Mouse (Mus musculus) MEL (cell line): ENCODE results near the gene Cdkn2d. TPM values are rescaled to one million over a fixed set of nuclear protein-coding genes. Genes with fewer than 3 reads are reported as not detected.

Experiments
- DNase-seq: peaks from one replicate; pipeline ENCODE4 v3.0.0; 2011; ENCODE audit warnings: low read depth, low spot score
- H3K27ac ChIP-seq: 2 replicates; pipeline ENCODE4 v1.5.1; 2012; ENCODE audit warnings: low read depth, mild to moderate bottlenecking, control low read depth, low read length, moderate library complexity; ENCODE audit not compliant: control insufficient read depth
- H3K27me3 ChIP-seq, 2 experiments: fragments of 150-350 bp in 1 of 2; sonication (generic) in 1 of 2; 2 replicates each; pipeline ENCODE4 v1.6.1; 2012; ENCODE audit warnings: low read length in 2 of 2, mild to moderate bottlenecking in 2 of 2, improper control_type of control experiment in 1 of 2, moderate library complexity in 1 of 2; ENCODE audit not compliant: insufficient read depth in 2 of 2, control insufficient read depth in 1 of 2
- H3K36me3 ChIP-seq, 2 experiments: 2 replicates each; pipeline ENCODE4 v1.6.1; 2012 to 2014; ENCODE audit warnings: low read length in 2 of 2, improper control_type of control experiment in 1 of 2, inconsistent platforms in 1 of 2, mild to moderate bottlenecking in 1 of 2; ENCODE audit not compliant: insufficient read depth in 2 of 2, control insufficient read depth in 1 of 2
- H3K4me1 ChIP-seq, 2 experiments: fragments of 150-350 bp in 1 of 2; sonication (generic) in 1 of 2; 2 replicates each; pipeline ENCODE4 v1.6.1; 2012; ENCODE audit warnings: low read length in 2 of 2, improper control_type of control experiment in 1 of 2, mild to moderate bottlenecking in 1 of 2; ENCODE audit not compliant: insufficient read depth in 2 of 2, control insufficient read depth in 1 of 2
- H3K4me3 ChIP-seq, 2 experiments: fragments of 150-350 bp in 1 of 2; sonication (generic) in 1 of 2; 2 replicates each; pipeline ENCODE4 v1.5.1; 2012; ENCODE audit warnings: low read depth in 2 of 2, low read length in 2 of 2, mild to moderate bottlenecking in 2 of 2, moderate library complexity in 2 of 2, control low read depth in 1 of 2, improper control_type of control experiment in 1 of 2; ENCODE audit not compliant: control insufficient read depth in 1 of 2, insufficient read depth in 1 of 2
- H3K79me2 ChIP-seq: 2 replicates; pipeline ENCODE4 v1.6.1; 2012; ENCODE audit warnings: mild to moderate bottlenecking, low read length, moderate library complexity; ENCODE audit not compliant: control insufficient read depth, poor library complexity, insufficient read depth
- H3K9ac ChIP-seq: 2 replicates; pipeline ENCODE4 v1.6.1; 2012; ENCODE audit warnings: low read depth, mild to moderate bottlenecking, control low read depth, low read length, moderate library complexity; ENCODE audit not compliant: control insufficient read depth, poor library complexity, severe bottlenecking
- H3K9me3 ChIP-seq: fragments of 150-350 bp; sonication (generic); replicated peaks from 2 replicates; pipeline ENCODE4 v1.6.1; 2012; ENCODE audit warnings: mild to moderate bottlenecking, low read length, improper control_type of control experiment, moderate library complexity; ENCODE audit not compliant: insufficient read depth
- CHD1 ChIP-seq: IDR thresholded peaks from 2 replicates; pipeline ENCODE4 v1.6.1; 2012; ENCODE audit warnings: low read depth, mild to moderate bottlenecking, inconsistent platforms, low read length, improper control_type of control experiment
- CHD2 ChIP-seq: IDR thresholded peaks from 2 replicates; pipeline ENCODE4 v1.6.1; 2011; ENCODE audit warnings: low read length, improper control_type of control experiment
- CTCF ChIP-seq, 3 experiments: IDR thresholded peaks in 2 of 3; conservative IDR thresholded peaks in 1 of 3; 2 replicates each; pipeline ENCODE4 v1.5.1; 2011 to 2012; ENCODE audit warnings: low read length in 3 of 3, low read depth in 2 of 3, mild to moderate bottlenecking in 2 of 3, improper control_type of control experiment in 1 of 3, inconsistent platforms in 1 of 3, mixed read lengths in 1 of 3, moderate library complexity in 1 of 3; ENCODE audit not compliant: control insufficient read depth in 1 of 3, insufficient read depth in 1 of 3, poor library complexity in 1 of 3, severe bottlenecking in 1 of 3
- E2F4 ChIP-seq: IDR thresholded peaks from 2 replicates; pipeline ENCODE4 v1.6.1; 2011; ENCODE audit warnings: low read depth, low read length, improper control_type of control experiment, borderline replicate concordance
- EP300 ChIP-seq, 2 experiments: IDR thresholded peaks; 2 replicates each; pipeline ENCODE4 v1.6.1; 2011; ENCODE audit warnings: improper control_type of control experiment in 2 of 2, low read length in 2 of 2, low read depth in 1 of 2, mild to moderate bottlenecking in 1 of 2
- HCFC1 ChIP-seq: IDR thresholded peaks from 2 replicates; pipeline ENCODE4 v1.6.1; 2012; ENCODE audit warnings: low read depth, mild to moderate bottlenecking, inconsistent platforms, low read length, improper control_type of control experiment, moderate library complexity
- KAT2A ChIP-seq: conservative IDR thresholded peaks from 2 replicates; pipeline ENCODE4 v1.6.1; 2012; ENCODE audit warnings: low read depth, low read length, improper control_type of control experiment, inconsistent platforms
- MAFK ChIP-seq: IDR thresholded peaks from 2 replicates; pipeline ENCODE4 v1.6.1; 2011; ENCODE audit warnings: low read depth, mild to moderate bottlenecking, low read length, improper control_type of control experiment, borderline replicate concordance
- MAX ChIP-seq: IDR thresholded peaks from 2 replicates; pipeline ENCODE4 v1.6.1; 2011; ENCODE audit warnings: low read length, improper control_type of control experiment
- MEF2A ChIP-seq: IDR thresholded peaks from 2 replicates; pipeline ENCODE4 v1.6.1; 2014; ENCODE audit warnings: low read depth, mild to moderate bottlenecking, inconsistent platforms, low read length, improper control_type of control experiment; ENCODE audit not compliant: poor library complexity, insufficient replicate concordance, severe bottlenecking; ENCODE audit errors: extremely low read depth
- MXI1 ChIP-seq: IDR thresholded peaks from 2 replicates; pipeline ENCODE4 v1.6.1; 2011; ENCODE audit warnings: mild to moderate bottlenecking, low read depth, low read length, improper control_type of control experiment
- MYB ChIP-seq: IDR thresholded peaks from 2 replicates; pipeline ENCODE4 v1.6.1; 2011; ENCODE audit warnings: mild to moderate bottlenecking, low read depth, low read length, improper control_type of control experiment
- MYC ChIP-seq: IDR thresholded peaks from 2 replicates; pipeline ENCODE4 v1.6.1; 2011; ENCODE audit warnings: low read depth, mild to moderate bottlenecking, low read length, improper control_type of control experiment, moderate library complexity
- NELFE ChIP-seq: IDR thresholded peaks from 2 replicates; pipeline ENCODE4 v1.6.1; 2011; ENCODE audit warnings: low read depth, low read length, improper control_type of control experiment
- NRF1 ChIP-seq: IDR thresholded peaks from 2 replicates; pipeline ENCODE4 v1.6.1; 2014; ENCODE audit warnings: low read depth, mild to moderate bottlenecking, inconsistent platforms, low read length, improper control_type of control experiment, moderate library complexity; ENCODE audit not compliant: poor library complexity, insufficient read depth, severe bottlenecking
- POLR2A ChIP-seq, 2 experiments: IDR thresholded peaks; 2 replicates each; pipeline ENCODE4 v1.6.1; 2011 to 2012; ENCODE audit warnings: low read length in 2 of 2, mild to moderate bottlenecking in 2 of 2, control low read depth in 1 of 2, improper control_type of control experiment in 1 of 2, low read depth in 1 of 2, moderate library complexity in 1 of 2; ENCODE audit not compliant: control insufficient read depth in 1 of 2, insufficient read depth in 1 of 2, poor library complexity in 1 of 2
- POLR2AphosphoS2 ChIP-seq: IDR thresholded peaks from 2 replicates; pipeline ENCODE4 v1.6.1; 2011; ENCODE audit warnings: low read length, improper control_type of control experiment
- POLR2AphosphoS5 ChIP-seq: IDR thresholded peaks from 2 replicates; pipeline ENCODE4 v1.6.1; 2012; ENCODE audit warnings: low read depth, borderline replicate concordance, mild to moderate bottlenecking, inconsistent platforms, low read length, moderate library complexity, mixed read lengths
- RCOR1 ChIP-seq: IDR thresholded peaks from 2 replicates; pipeline ENCODE4 v1.6.1; 2012; ENCODE audit warnings: low read depth, mild to moderate bottlenecking, inconsistent platforms, low read length, improper control_type of control experiment
- UBTF ChIP-seq: IDR thresholded peaks from 2 replicates; pipeline ENCODE4 v1.6.1; 2012; ENCODE audit warnings: low read depth, mild to moderate bottlenecking, inconsistent platforms, low read length, improper control_type of control experiment, moderate library complexity, borderline replicate concordance; ENCODE audit not compliant: insufficient read depth
- ZKSCAN1 ChIP-seq: IDR thresholded peaks from 2 replicates; pipeline ENCODE4 v1.6.1; 2012; ENCODE audit warnings: low read depth, mild to moderate bottlenecking, inconsistent platforms, low read length, improper control_type of control experiment, moderate library complexity
- ZMIZ1 ChIP-seq: IDR thresholded peaks from 2 replicates; pipeline ENCODE4 v1.6.1; 2012; ENCODE audit warnings: low read depth, mild to moderate bottlenecking, inconsistent platforms, low read length, improper control_type of control experiment, moderate library complexity
- ZNF384 ChIP-seq: IDR thresholded peaks from 2 replicates; pipeline ENCODE4 v1.6.1; 2012; ENCODE audit warnings: low read depth, mild to moderate bottlenecking, inconsistent platforms, low read length, improper control_type of control experiment
- polyA plus RNA-seq, 2 experiments: library from polyadenylated mRNA; stranded (reverse) in 1 of 2; unstranded in 1 of 2; fragments of >175 nt in 1 of 2; fragments of >200 nt in 1 of 2; gene quantifications; 2 replicates each; pipeline versions ENCODE4 v1.2.1 to v1.2.4; 2012; ENCODE audit warnings: low replicate concordance in 2 of 2, low read depth in 1 of 2; ENCODE audit not compliant: insufficient read length in 2 of 2, insufficient read depth in 1 of 2, missing spikeins in 1 of 2
- total RNA-seq: library from RNA; depleted of rRNA; stranded (reverse); fragments of 300-350 nt; gene quantifications from 2 replicates; pipeline ENCODE4 v1.2.3, GENCODE M21; 2012

The Cdkn2d gene
- total and polyA plus RNA-seq, 3 experiments = 40.1 to 67.9 TPM; not detected in 1

DNA sequence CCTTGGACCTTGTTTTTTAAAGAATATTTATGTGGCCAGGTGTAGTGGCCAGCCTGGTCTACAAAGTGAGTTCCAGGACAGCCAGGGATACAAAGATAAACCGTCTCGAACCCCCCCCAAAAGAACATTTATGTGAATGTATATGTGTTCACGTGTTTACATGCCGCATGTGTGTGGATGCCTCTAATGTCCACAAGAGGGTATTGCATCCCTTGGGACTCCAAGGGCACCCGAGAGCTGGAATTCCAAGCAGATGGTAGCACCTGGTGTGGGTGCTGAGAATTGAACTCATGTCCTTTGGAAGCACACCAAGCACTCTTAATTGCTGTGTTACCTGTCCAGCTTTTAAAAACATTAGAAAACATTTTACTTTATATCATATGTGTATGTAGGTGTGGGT, 7.6 kb downstream of the Cdkn2d start:
- Histone ChIP-seq H3K4me3 (no peak overlapping the region), H3K27me3 (no peaks in the 10 kb centered on the region), H3K4me1 (peaks cover 11 to 12% of the 10 kb centered on the region in 2 experiments), H3K27ac (no peak overlapping the region), H3K36me3 (peaks cover 18 to 48% of the 10 kb centered on the region in 2 experiments), H3K9ac (no peak overlapping the region), H3K79me2 (peaks cover 27% of the 10 kb centered on the region), H3K9me3 (no peaks in the 10 kb centered on the region)
- DNase-seq = peak; percentile 69
- TF ChIP-seq CTCF (IDR thresholded peaks at IDR 0.05 in 2 of 3, conservative IDR thresholded peaks at IDR 0.05 in 1 of 3; ENCODE audit: control insufficient read depth in 1 of 3, insufficient read depth in 1 of 3, low read depth in 2 of 3, low read length in 3 of 3, poor library complexity in 1 of 3, severe bottlenecking in 1 of 3) = peak in 1 of 3 experiments; percentile 58; a peak in 2 of 6 replicates
- no peak for TF ChIP-seq HCFC1

DNA sequence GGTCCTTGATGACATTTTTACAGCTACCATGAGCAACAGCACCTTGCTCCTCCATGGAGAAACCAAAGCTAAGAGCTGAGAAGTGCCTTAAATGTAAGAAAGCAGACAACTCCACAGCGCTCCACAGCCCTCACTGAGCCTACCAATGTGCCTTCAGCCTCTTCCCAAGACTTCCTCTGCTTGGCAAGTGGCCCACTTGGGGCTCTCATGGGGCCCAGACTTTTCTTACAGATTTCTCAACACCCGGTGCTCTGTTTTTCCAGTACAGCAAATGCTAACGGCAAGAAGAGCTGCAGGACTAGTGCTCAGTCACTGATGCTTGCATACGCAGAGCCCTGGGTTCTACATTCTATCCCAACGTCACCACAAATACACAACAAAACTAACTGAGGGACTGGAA, 13.4 kb downstream of the Cdkn2d start:
- H3K4me1 ChIP-seq = no peaks in the 10 kb centered on the region
- DNase-seq = peak; percentile 40
- H3K79me2 ChIP-seq = no peaks in the 10 kb centered on the region
- H3K36me3 ChIP-seq = peaks cover 0 to 77% of the 10 kb centered on the region in 2 experiments; a peak in 2 of 4 replicates
- TF ChIP-seq CHD1 (no peak), ZMIZ1 (0 out of 2 replicates have a peak, but pooled peaks have one; percentile 26), MAFK (no peak)
- TF ChIP-seq, all 39 proteins: peak for 1
- H3K27ac ChIP-seq = no peak overlapping the region
- H3K9me3 ChIP-seq = no peaks in the 10 kb centered on the region
- no peak overlapping the region for H3K4me3 ChIP-seq
- no peak overlapping the region for H3K9ac ChIP-seq
- no peaks in the 10 kb centered on the region for H3K27me3 ChIP-seq

GRCm38 (mm10) chr9:21276307-21276706, 14.9 kb downstream of the Cdkn2d start:
- Histone ChIP-seq H3K79me2 (no peaks in the 10 kb centered on the region), H3K4me3 (no peak overlapping the region), H3K36me3 (peaks cover 0 to 71% of the 10 kb centered on the region in 2 experiments; a peak in 2 of 4 replicates), H3K27me3 (no peaks in the 10 kb centered on the region), H3K27ac (no peak overlapping the region), H3K9me3 (no peaks in the 10 kb centered on the region), H3K4me1 (no peaks in the 10 kb centered on the region), H3K9ac (no peak overlapping the region)
- DNase-seq = peak; percentile 39
- TF ChIP-seq POLR2A (IDR thresholded peaks at IDR 0.05; ENCODE audit: control insufficient read depth in 1 of 2, insufficient read depth in 1 of 2, low read depth in 1 of 2, low read length in 2 of 2, poor library complexity in 1 of 2) = peak in 1 of 2 experiments; percentile 47; a peak in 1 of 4 replicates
- TF ChIP-seq KAT2A = no peak
- peak; percentile 79 for TF ChIP-seq ZMIZ1
- no peak for TF ChIP-seq MYC
- TF ChIP-seq MYB = no peak
- TF ChIP-seq UBTF = no peak
- TF ChIP-seq ZKSCAN1 = 0 out of 2 replicates have a peak, but pooled peaks have one; percentile 25
- peak; percentile 72; the same call in 1 of the 2 replicates for TF ChIP-seq POLR2AphosphoS5
- TF ChIP-seq MEF2A = no peak
- no peak for TF ChIP-seq ZNF384
- no peak for TF ChIP-seq CHD2
- no peak for TF ChIP-seq RCOR1
- peak; percentile 24 for TF ChIP-seq NELFE
- peak; percentile 25; the same call in 1 of the 2 replicates for TF ChIP-seq HCFC1
- no peak; the same call in 1 of the 2 replicates for TF ChIP-seq MXI1
- TF ChIP-seq POLR2AphosphoS2 = peak; percentile 22; the same call in 1 of the 2 replicates
- TF ChIP-seq NRF1 = no peak
- TF ChIP-seq E2F4 = no peak
- TF ChIP-seq EP300 (IDR thresholded peaks at IDR 0.05; ENCODE audit: low read depth in 1 of 2, low read length in 2 of 2) = 0 out of 4 replicates have a peak, but pooled peaks of 1 of the 2 experiments have one; percentile 7
- TF ChIP-seq MAX = no peak
- TF ChIP-seq CHD1 = no peak
